ENCODE assay signal across 19 mouse cellular contexts in genomic region chr14:112002881-112003280, GRCm38 (mm10).
DNase-seq lines count a peak whose midpoint lies in the region; ATAC-seq and TF ChIP-seq lines count a peak whose summit lies in the region.
"Had no signal": no experiment of that assay in that cellular context is flagged by ENCODE, and none has a peak within 500 bp of the region (broad histone marks: within the 10 kb centered on the region; RNA-seq: fewer than 3 reads in every experiment).

No protein-coding gene starts in this region.

- WGBS in forebrain, postnatal 0 days = 52% methylated on average over 3 of the region's 3 CpGs
- 78% methylated on average over 3 of the region's 3 CpGs for WGBS in forebrain, embryonic 13.5 days
- WGBS in cerebellum, adult 2 months = 77% methylated on average over 3 of the region's 3 CpGs

- ATAC-seq in forebrain, postnatal 0 days = no peak
- ATAC-seq in forebrain, embryonic 13.5 days = no peak
- ATAC-seq: hindbrain, postnatal 0 days had no signal

- no peaks in the 10 kb centered on the region for H3K4me1 ChIP-seq in forebrain, postnatal 0 days (ENCODE audit: insufficient read depth)
- H3K4me1 ChIP-seq in forebrain, embryonic 13.5 days = no peaks in the 10 kb centered on the region
- H3K4me1 ChIP-seq in cerebellum, adult 2 months (ENCODE audit: control insufficient read depth, insufficient read depth, low read length) = no peaks in the 10 kb centered on the region
- H3K4me1 ChIP-seq: embryonic facial prominence, embryonic 12.5 days; heart, embryonic 15.5 days; hindbrain, embryonic 13.5 days had no signal

- no peaks in the 10 kb centered on the region for H3K9me3 ChIP-seq in forebrain, postnatal 0 days (ENCODE audit: low read length)
- no peaks in the 10 kb centered on the region for H3K9me3 ChIP-seq in forebrain, embryonic 13.5 days (replicated peaks)
- H3K9me3 ChIP-seq: embryonic facial prominence, embryonic 12.5 days; heart, embryonic 15.5 days; hindbrain, embryonic 13.5 days had no signal

- no peaks in the 10 kb centered on the region for H3K36me3 ChIP-seq in forebrain, postnatal 0 days (ENCODE audit: insufficient read depth)
- no peaks in the 10 kb centered on the region for H3K36me3 ChIP-seq in forebrain, embryonic 13.5 days (ENCODE audit: poor library complexity, severe bottlenecking)
- H3K36me3 ChIP-seq: embryonic facial prominence, embryonic 12.5 days; heart, embryonic 15.5 days; hindbrain, embryonic 13.5 days had no signal

- no peak overlapping the region for H3K4me3 ChIP-seq in forebrain, postnatal 0 days (ENCODE audit: low read depth, low read length)
- no peak overlapping the region for H3K4me3 ChIP-seq in forebrain, embryonic 13.5 days
- H3K4me3 ChIP-seq in cerebellum, adult 2 months (replicated peaks; ENCODE audit: insufficient read depth, low read depth, low read length) = no peak overlapping the region
- H3K4me3 ChIP-seq: embryonic facial prominence, embryonic 12.5 days; heart, adult 2 months; heart, embryonic 15.5 days; hindbrain, embryonic 13.5 days had no signal

- no peak overlapping the region for H3K4me2 ChIP-seq in forebrain, postnatal 0 days (ENCODE audit: low read depth)
- no peak overlapping the region for H3K4me2 ChIP-seq in forebrain, embryonic 13.5 days
- H3K4me2 ChIP-seq: embryonic facial prominence, embryonic 12.5 days; heart, embryonic 11.5 days; heart, embryonic 15.5 days; hindbrain, embryonic 13.5 days had no signal

- H3K9ac ChIP-seq in forebrain, postnatal 0 days = no peak overlapping the region
- H3K9ac ChIP-seq in forebrain, embryonic 13.5 days = no peak overlapping the region
- H3K9ac ChIP-seq: embryonic facial prominence, embryonic 12.5 days; heart, embryonic 15.5 days; hindbrain, embryonic 13.5 days had no signal

- TF ChIP-seq CTCF in forebrain, postnatal 0 days (IDR thresholded peaks at IDR 0.05; ENCODE audit: low read depth) = no peak
- no peak for TF ChIP-seq CTCF in cerebellum, adult 2 months (IDR thresholded peaks at IDR 0.05; ENCODE audit: borderline replicate concordance, insufficient read depth, low read depth, low read length)

- peak; percentile 11 for DNase-seq in forebrain, postnatal 0 days
- peak; percentile 21 to 65 for DNase-seq in layer of hippocampus, postnatal 14 days (ENCODE audit: low spot score in 2 of 2)
- DNase-seq in layer of hippocampus, adult 9-10 months (ENCODE audit: low spot score) = no peak
- peak; percentile 51 for DNase-seq in retina, postnatal 1 day
- DNase-seq in cerebellum, adult 2 months = no peak
- DNase-seq: adrenal gland, adult 2 months; adrenal gland, postnatal 25 days; cerebellum, adult 11 months; cerebellum, adult 9-10 months; cerebellum, postnatal 25 days; gastrocnemius, postnatal 10 days; heart, adult 2 months; heart, postnatal 14 days had no signal

- no peaks in the 10 kb centered on the region for H3K27me3 ChIP-seq in forebrain, postnatal 0 days (ENCODE audit: insufficient read depth, low read length)
- no peaks in the 10 kb centered on the region for H3K27me3 ChIP-seq in forebrain, embryonic 13.5 days
- H3K27me3 ChIP-seq in cerebellum, adult 2 months (ENCODE audit: control insufficient read depth, insufficient read depth, low read length) = no peaks in the 10 kb centered on the region
- H3K27me3 ChIP-seq: embryonic facial prominence, embryonic 12.5 days; heart, embryonic 15.5 days; hindbrain, embryonic 13.5 days had no signal

- TF ChIP-seq POLR2A in cerebellum, adult 2 months (IDR thresholded peaks at IDR 0.05; ENCODE audit: borderline replicate concordance, insufficient read depth, low read length) = no peak

- no peak overlapping the region for H3K27ac ChIP-seq in forebrain, postnatal 0 days (ENCODE audit: low read depth, low read length)
- no peak overlapping the region for H3K27ac ChIP-seq in forebrain, embryonic 13.5 days
- no peak overlapping the region for H3K27ac ChIP-seq in cerebellum, adult 2 months (ENCODE audit: insufficient read depth, low read length)
- H3K27ac ChIP-seq: embryonic facial prominence, embryonic 12.5 days; heart, adult 2 months; heart, embryonic 15.5 days; hindbrain, embryonic 13.5 days; hindbrain, postnatal 0 days had no signal

Comparison
In these comparisons a context has a peak if more than half of its experiments do, and no peak if none do; other contexts are left out.
1. DNase-seq: peak in forebrain, postnatal 0 days (single experiment), layer of hippocampus, postnatal 14 days (2 of 2) and retina, postnatal 1 day (single experiment); none in layer of hippocampus, adult 9-10 months (single experiment) and cerebellum, adult 2 months (0 of 2).